Mouse (Mus musculus) CD4-positive naive resting alpha-beta T cell, adult 76 days (primary cell): ENCODE measurements around the gene Tmx2. TPM values are rescaled to one million over a fixed set of nuclear protein-coding genes. Genes with fewer than 3 reads are reported as not detected.

Experiments used
- total RNA-seq: library from RNA; stranded (reverse); gene quantifications from one replicate; pipeline ENCODE4 v1.2.4, GENCODE M21; 2023

Gene Tmx2
- total RNA-seq: 29.7 TPM

DNA sequence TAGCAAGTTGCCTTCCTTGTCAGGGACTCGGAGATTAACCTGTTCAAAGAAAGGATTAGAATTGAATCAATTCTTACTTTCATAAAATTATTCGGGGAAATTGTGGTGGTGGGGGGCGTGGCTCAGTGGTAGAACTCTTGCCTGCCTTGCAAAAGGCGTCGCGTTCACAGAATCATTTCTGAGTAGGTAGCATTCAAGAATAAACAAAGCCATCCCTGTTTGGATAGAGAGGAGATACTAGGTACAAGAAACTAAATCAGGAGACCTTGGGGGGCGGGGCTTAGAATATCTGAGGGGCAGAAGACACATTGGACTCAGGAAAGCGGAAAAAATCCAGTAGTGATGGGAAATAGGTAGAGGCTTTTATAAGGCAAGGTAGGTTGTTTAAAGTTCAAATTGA lies at the start of gene Tmx2:
Tmx2 (minus strand) TSS at position 125 of the 400 bp plus-strand sequence.

DNA sequence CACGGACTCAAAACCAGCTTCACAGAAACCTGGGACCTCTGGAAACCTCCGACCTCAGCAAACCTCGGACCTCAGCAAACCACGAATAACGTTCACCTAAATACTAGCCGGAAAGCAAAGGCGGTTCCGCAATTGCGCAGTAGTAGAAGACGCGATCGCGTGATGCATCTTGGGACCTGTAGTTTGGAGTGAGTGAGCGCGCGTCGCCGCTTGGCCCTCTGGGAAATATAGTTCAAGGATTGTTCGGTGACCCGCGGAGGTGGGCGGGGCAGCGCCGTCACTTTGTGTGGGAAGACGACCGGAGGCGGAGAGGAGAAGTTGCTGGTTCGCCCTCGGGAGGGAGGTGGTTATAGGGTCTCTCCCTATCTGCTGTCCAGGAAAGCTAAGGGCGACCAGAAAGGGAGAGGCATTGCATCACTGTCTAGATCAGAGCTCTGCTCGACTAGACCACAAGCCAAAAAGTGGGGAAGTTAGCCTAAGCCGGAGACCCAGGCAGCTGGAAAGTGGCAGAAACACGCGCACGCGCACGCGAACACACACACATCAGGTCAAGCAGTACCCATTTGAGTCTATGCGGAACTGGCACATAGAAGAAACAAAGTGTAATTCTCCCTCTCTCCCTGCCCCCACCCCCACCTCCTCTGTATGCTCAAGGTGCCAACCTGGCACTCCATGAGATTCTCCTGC lies 48.4 kb upstream of the Tmx2 start, which contains the start of gene Clp1:
Clp1 (minus strand) TSS at position 179 of the 687 bp plus-strand sequence.

DNA sequence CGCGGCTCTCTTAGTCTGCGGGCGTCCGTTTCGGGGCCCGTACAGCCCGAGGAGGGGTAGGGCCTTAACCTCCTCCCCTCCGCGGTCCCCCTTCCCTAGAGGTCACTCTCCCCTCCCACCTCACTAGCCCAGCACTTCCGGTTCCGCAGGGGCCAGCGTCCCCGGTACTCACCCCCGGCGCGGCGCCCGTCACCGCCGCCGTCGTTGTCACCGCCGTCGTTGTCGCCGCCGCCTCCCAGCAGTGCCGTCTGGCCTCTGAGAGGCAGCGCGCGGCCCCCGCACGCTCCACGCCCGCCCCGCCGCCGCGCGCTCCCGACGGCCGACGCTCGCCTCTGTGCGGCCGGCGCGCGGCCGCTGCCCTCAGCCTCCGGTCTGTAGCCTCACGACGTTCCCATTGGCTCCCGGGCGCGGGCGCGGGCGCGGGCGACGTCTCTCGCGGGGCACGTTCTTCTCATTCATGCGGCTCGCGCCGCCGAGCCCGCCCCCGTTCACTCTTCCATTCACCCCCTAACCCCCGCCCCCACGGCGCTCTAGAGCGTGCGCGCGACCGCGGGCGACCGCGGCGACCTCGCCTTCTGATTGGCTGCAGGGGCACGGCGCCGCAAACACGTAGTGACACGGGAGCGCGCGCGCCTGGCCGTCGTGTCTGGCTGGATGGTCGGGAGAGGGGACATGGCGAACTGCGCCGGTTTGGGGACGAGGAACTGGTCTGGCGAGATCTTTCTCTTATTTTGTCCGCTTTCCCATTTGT lies 36.0 kb upstream of the Tmx2 start, which contains the start of gene Zdhhc5:
Zdhhc5 (minus strand) TSS at position 370 of the 751 bp plus-strand sequence.

DNA sequence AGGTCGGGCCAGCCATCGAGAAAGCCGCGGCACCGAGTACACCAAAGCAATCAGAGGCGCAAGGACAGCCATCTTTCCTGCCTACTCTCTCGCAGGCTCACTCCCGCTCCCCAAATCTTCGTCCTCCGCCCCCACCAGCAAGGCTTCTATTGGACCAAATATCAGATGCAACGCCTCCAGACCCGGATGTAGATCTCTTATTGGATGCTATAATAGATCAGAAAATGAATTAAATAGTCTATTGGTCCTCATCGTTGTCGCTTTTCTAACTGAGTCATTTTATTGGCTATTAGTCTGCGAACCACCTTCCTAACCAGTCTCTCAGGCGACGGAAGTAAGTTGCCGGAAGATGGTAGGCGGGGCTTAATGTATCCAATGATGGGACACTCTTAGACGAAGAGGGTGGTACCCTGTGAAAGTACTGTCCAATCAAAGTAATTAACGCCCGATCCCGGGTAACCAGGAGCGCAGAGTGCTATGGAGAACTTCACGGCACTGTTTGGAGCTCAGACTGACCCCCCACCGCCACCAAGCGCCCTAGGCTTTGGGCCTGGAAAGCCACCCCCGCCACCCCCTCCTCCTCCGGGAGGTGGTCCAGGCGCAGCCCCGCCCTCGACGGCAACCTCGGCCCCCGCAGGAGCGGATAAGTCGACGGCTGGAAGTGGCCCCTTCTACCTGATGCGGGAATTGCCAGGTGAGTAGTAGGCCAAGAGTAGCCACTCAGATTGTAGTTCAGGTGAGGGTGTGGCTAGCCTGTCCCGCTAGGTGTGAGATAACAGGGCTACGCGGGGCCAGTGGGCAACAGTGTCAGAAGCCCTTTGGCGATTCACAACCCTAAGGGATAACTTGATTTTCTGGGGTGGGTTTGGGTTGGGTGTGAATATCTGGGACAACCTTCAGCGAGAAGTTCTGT lies 716 bp downstream of the Tmx2 start, which contains the start of the genes Gm28635 and Med19:
Gm28635 (minus strand) TSS at position 74 of the 913 bp plus-strand sequence.
Med19 (plus strand) TSS at position 435 of the 913 bp plus-strand sequence.

DNA sequence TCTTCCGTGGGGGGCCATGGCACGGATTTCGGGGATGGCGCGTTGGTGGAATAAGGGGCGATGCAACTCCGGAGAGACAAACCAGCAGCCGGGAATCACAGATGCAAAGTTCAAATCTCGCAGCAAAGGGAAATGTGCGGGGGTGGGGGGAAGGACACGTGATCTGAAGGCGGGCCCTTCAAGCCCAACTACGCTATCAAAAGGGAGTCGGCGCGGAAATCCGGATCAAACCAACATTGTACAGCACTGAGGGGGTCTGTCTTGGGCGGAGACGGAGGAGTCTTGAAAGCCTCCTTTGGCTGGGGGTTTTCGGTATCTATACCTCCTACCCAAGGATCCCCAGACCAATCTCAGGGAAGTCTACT lies 8.4 kb downstream of the Tmx2 start, which contains the start of gene Selenoh:
Selenoh (minus strand) TSS at position 202 of the 365 bp plus-strand sequence.

DNA sequence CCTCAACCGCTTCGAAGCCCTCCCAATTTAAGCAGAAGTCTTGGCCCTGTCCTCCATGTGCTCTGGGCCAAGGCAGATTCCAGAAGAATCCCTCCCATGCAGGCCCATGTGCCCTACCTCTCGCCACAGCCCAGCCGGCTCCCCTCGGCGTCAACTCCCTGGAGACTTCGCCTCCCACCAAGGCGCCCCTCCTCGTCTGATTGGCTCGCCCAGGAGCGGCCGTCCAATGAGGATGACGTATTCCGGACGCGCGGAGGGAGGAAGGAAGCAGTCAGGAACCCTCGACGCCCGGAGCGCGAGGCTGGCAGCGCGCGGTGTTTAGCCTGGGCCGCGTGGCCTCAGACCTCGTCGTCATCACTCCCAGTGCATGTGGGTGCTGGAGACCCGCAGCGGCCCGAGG lies 20.1 kb downstream of the Tmx2 start, which contains the start of gene Btbd18:
Btbd18 (plus strand) TSS at position 274 of the 400 bp plus-strand sequence.

DNA sequence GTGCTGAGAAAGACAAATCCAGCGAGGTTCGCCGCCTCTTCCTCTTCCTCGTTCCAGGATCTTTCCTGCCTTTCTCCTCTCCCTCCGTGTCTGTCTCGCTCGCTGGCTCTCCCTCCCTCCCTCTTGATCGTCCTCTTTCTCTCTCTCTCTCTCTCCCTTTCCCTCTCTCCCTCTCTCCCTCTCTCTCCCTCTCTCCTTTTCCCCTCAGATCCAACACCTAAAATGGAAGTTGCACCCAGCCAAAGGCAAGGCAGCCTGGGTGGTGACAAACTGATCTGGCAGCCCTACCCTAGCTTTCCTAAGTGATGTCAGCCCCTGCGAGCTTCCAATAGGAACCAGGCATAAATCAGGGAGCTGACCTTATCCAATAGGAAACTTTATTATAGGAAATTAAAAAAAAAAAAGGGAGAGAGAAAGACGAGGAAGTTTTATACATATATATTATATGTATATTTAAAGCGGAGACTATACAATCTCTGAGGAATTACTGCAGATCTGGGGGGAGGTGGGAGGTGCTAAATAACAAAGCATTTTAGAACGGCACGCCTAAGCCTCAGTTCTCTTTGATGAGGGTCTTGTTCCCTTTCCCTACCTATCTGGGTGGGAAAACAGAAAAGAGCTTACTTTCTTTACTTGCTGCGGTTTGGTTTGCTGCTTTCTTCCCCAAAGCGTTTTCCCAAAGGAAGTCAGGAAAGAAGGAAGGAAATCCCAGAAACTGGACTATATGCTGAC lies 28.3 kb downstream of the Tmx2 start, which contains the start of gene Ctnnd1:
Ctnnd1 (minus strand) TSS at position 302 of the 732 bp plus-strand sequence.

Other genes starting within 250 kb of the Tmx2 start
- gene Tfpi, start 202.4 kb downstream of the Tmx2 start, total RNA-seq: 2.0 TPM
- 1.4 TPM for gene Ctnnd1, start 28.4 kb downstream of the Tmx2 start, total RNA-seq
- gene Btbd18, start 20.1 kb downstream of the Tmx2 start, total RNA-seq: 0.18 TPM
- gene Selenoh, start 8.4 kb downstream of the Tmx2 start, total RNA-seq: 36.1 TPM
- gene Gm28635, start 1.1 kb downstream of the Tmx2 start, total RNA-seq: not detected
- 12.3 TPM for gene Med19, start 738 bp downstream of the Tmx2 start, total RNA-seq
- 53.3 TPM for gene Zdhhc5, start 36.0 kb upstream of the Tmx2 start, total RNA-seq
- 28.8 TPM for gene Clp1, start 48.2 kb upstream of the Tmx2 start, total RNA-seq
- gene Ypel4, start 54.9 kb upstream of the Tmx2 start, total RNA-seq: 1.9 TPM
- not detected for gene Gm19426, start 64.5 kb upstream of the Tmx2 start, total RNA-seq
- gene Serping1, start 96.3 kb upstream of the Tmx2 start, total RNA-seq: not detected
- gene Ube2l6, start 119.7 kb upstream of the Tmx2 start, total RNA-seq: 13.1 TPM
- gene Smtnl1, start 143.5 kb upstream of the Tmx2 start, total RNA-seq: not detected
- 9.4 TPM for gene Timm10, start 147.9 kb upstream of the Tmx2 start, total RNA-seq
- gene Slc43a1, start 159.7 kb upstream of the Tmx2 start, total RNA-seq: 1.4 TPM
- gene Rtn4rl2, start 207.6 kb upstream of the Tmx2 start, total RNA-seq: not detected